Mouse (Mus musculus): ENCODE measurements around the gene Fmn2. TPM values are rescaled to one million over a fixed set of nuclear protein-coding genes. Genes with fewer than 3 reads are reported as not detected.

Fmn2 gene
- total RNA-seq, 4 experiments from 2014 or later = 5.9 to 6.7 (median 6.5) TPM

DNA sequence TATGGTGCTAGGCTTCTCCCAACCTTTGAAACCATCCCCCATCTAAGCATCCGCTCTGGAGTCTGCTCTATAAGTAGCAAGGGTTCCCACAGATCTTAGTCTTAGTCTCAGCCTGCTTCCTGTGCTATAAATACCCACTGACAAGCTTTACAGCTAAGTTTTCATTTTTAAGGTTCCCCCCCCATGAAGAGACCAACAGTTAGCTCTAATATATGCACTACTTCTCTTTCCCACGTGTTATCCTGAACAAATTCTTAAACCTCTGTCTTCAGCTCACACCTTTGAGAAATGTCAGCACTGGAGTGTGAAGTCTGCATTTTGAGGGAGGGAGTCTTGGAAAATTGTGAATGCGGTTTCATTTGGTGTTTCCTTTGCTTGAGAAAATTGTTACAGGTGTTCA lies 56.2 kb downstream of the Fmn2 start:
- DNase-seq = no peak

DNA sequence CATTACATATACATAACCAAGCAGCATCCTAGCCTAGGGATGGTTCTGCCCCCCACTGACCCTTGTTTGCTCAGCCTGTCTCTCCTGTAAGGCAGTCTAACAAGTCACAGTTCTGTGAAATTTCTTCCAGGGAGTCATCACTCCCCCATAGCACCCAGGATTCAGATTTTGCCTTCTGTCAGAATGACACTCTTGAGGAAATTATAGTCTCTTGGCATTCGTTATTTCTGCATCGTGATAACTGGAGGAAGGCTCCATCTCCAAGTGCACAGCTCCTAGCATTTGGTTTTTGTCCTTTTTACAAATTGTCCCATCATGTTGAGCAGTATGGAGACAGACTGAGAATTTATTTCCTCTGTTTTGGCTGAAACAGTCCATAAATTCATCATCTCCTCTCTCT lies 56.9 kb downstream of the Fmn2 start:
- DNase-seq = no peak

DNA sequence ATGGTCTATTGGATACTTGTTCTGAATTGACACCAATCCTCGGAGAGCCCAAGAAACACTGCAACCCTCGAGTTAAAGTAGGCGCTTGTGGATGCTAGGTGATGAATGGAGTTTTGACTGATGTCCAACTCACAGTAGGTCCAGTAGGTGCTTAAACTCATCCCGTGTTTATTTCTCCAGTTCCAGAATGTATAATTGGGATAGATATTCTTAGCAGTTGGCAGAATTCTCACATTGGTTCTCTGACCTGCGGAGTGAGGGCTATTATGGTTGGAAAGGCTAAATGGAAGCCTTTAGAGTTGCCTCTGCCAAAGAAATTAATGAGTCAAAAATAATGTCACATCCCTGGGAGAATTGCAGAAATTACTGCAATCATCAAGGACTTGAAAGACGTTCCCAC lies 62.9 kb downstream of the Fmn2 start:
- DNase-seq = no peak

DNA sequence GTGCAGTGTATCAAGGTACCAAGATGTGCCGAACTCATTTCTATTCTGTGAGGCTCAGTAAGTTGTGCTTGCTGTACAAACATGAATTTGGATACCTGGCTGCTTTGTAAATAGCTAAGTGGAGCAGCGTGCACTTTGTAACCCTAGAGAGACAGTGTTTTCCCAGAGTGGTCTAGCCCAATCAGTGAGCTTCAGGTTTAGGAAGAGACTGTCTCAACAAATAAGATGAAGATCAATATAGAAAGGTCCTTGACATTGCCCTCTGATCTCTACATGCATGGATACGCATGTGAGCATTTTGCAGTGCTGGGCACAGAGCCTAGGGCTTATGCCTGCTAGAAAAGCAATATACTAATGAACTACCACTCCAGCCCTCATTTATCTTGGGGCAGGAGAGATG lies 67.0 kb downstream of the Fmn2 start:
- DNase-seq = no peak

DNA sequence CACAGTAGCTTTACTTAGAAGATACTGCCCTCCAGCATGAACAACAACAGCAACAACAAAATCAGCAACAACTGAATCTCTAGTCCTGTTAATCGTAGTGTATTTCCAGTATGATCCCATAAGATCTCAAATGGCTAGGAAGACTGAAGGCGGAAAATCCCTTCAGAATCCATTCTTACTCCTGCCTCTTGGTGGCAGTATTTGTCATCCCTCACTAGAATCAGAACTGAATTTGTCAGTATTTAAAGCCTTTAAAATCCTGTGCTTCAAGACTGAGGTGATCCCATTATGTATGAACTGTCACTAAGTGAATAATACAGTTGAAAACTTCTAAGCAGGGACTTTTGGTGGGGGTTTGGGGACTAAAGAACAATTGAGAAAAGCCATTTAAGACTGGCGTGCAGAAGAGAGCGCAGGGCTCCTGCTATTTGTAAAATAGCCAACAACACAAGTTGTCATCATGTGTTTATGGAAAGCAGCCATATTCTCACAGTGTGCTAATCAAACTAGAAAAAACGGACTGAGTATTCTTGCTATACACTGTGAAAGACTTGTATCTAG lies 90.9 kb downstream of the Fmn2 start:
- no peak for DNase-seq

DNA sequence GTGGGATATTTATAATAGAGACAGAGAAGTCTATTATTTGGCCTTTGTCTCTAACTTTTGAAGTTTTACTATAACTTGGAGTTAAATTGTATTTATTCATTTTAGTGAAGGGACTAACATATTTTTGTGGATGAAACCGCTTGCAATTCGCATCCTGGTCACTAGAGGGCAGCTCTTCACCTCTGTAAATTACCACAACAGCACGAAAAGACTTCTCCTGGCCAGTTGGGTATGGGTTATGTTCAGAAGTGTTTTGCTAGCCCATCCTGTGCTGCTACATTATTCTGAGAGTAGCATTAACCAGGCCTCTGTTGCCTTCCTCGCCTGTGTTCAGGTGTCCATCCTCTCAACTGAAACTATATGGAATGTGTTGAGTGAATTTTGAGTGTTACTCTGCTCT lies 93.4 kb downstream of the Fmn2 start:
- peak; percentile 23 for DNase-seq

DNA sequence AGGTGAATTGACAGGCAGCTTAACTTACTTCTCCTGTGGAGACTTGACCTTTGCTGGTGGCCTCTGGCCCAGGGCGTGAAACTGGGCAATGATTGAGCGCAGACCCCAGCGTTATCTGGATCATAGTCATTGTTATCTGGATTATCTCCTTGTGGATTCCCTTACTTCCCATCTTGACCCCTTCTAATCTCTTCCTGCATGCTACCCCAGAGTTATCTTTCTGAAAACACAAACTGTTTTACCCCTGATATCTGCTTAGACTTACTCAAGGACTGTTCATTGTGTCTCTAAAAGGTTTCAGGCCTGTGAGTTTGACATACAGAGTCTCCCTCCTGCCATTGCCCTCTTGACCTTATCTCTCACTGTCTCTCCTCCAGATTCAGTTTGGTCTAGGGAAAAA lies 95.9 kb downstream of the Fmn2 start:
- no peak for DNase-seq

DNA sequence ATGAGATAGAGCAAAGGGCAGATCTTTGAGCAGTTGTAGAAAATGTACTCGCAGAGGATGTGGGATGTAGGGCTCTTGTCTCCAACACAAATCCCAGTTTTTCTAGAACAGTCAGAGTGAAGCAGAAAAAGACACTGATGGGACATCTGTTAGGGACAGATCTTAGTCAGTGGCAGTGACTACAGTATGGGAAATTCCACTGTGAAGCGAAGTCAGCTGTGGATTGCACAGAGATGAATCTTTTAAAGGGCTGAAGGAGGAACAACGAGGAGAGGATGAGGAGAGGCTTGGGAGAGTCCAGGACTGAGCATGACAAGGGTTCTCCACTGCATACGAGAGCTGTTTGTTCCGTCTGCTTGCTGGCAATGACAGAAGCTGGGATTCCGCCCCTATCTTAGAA lies 96.6 kb downstream of the Fmn2 start:
- no peak for DNase-seq

DNA sequence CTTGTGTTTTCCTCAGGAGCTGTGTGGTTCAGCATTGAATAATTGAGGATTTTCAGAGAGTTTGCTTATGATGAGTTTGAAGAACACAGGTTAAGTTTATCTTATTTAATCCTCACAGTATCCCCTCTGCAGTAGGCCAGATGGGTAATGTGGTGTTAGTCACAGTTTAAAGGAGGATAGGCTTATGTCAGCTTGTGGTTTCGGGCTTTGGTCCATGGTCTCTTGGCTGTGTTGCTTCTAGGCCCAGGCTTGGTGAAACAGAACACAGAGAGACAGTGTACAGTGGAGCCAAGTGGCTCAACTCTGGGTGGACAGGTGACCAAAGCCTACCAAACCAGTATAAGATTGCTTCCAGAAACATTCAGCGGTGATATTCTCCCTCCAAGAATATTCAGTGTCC lies 98.4 kb downstream of the Fmn2 start:
- no peak for DNase-seq

DNA sequence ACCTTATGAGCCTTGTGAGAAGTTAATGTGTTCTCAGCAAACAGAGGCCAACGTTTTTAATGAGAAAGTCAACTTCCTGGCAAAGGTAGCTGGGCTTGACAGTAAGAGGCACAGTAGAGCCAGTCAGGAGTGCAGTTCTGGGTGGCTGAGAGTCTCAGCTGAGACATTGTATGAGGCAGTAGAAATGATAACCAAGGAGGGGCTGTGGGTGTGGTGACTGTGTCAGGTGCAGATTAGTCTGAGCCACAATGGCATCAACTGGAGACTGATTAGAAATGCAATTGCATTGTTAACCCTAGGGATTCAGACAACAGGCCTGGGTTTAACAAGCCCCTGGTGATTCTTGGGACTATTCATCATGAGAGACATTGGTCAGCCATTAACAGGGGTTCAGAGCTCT lies 99.0 kb downstream of the Fmn2 start:
- DNase-seq = no peak

DNA sequence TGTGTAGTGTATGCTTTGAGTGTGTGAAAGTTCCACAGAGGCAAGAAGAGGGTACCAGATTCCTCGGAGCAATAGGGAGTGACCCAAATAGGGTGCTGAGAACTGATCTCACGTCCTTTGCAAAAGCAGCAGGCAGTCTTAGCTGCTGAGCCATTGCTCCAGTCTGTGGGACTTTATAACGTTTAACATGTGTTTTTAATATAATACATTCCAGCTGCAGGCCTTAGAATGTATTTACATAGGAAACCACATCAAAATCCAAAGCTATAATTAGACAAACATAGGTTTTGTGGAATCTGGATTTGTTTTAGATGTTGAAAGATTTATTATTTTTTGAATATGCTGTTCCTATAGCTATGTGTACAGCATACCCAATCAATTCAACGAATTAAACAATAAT lies 115.7 kb downstream of the Fmn2 start:
- DNase-seq = no peak

DNA sequence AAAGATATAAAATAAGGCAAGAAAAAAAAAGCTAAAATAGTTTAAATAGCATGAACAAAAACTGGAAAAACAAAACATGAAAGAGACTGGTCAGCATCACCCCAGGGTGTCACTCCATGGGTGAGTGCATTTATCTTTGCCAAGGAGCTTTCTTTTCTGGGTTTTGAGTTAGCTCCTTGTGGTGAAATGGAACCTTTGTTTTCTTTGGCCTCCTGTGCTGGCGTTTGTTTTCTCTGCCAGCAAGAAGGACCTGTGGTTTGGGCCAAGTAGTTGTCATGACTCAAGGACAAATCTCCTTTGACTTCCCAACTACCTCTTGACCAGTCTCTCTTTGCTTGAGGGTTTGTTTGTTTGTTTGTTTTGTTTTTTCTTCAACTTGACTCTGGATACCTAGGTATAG lies 119.9 kb downstream of the Fmn2 start:
- DNase-seq = no peak

DNA sequence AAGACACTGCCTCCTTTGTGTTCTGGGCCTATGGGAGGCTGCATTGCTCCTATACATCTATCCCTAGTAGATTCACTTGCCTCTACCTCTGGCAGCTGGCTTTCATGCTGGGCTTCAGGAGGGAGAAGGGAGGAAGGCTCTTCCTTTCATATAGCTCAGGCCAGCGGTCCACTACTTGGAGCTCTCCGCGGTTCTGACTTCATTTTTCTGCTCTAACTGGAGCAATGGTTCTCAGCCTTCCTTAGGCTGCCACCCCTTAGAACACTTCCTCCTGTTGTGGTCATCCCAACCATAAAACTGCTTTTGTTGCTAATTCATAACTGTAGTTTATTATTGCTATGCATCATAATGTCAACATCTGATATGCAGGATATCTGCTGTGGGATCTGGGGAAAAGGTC lies 121.4 kb downstream of the Fmn2 start:
- DNase-seq = no peak

DNA sequence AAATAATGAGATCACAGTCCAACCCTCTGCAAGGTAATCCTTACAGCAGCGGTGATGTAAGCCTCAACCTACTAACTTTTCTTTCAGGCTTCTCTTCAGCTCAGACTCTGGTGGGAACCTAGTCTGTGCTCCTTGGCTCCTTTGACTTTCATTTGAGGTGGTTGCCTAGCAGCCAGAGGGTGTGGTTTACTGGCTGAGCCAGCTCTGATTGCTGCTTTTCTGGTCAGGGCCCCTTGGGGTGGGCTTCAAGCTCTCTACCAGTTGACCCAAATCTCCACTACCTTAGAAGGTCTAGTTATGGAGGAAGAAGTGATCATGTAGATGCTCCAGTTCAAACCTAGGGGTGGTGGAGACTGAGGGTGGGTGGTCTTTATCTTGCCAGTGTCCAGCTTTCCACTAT lies 128.4 kb downstream of the Fmn2 start:
- DNase-seq = no peak

DNA sequence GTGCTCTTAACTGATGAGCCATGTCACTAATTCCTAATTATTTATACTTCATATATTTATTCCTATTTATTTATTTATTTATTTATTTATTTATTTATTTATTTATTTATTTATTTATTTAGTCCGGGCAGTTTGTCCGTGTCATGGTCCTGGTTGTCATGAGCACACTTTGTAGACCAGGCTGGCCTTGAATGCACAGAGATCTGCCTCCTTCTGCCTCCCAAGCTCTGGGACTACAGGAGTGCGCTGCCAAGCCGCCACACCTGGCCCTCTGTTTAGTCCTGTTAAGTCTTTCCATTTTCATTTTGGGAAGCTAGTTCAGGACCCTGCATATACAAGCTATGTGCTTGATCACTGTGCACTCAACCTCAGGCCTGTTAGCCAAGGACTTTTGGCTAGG lies 134.7 kb downstream of the Fmn2 start:
- DNase-seq = no peak

DNA sequence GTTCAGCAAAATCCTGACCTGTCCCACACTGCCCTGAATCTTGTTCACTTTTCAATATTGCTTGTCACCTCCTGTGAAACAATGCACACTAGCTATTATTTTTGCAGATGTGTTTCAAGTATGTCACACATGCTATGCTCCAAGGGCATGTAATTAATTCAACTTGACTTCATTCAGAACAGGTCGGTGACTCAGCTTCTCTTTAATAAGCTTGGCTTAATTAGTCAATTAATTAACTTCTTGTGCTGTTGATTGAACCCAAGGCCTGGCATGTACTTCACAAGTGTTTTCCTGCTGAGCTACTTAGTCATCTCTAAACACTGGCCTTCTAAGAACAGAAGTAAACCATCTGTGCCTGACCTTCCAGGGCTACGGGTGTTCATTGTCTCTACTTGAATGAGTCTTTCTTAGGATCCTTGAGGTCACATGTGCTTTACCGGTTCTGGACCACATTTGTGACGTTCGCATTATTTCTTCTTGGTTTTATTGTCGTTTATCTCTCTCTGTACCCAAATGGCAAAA lies 136.0 kb downstream of the Fmn2 start:
- no peak for DNase-seq

DNA sequence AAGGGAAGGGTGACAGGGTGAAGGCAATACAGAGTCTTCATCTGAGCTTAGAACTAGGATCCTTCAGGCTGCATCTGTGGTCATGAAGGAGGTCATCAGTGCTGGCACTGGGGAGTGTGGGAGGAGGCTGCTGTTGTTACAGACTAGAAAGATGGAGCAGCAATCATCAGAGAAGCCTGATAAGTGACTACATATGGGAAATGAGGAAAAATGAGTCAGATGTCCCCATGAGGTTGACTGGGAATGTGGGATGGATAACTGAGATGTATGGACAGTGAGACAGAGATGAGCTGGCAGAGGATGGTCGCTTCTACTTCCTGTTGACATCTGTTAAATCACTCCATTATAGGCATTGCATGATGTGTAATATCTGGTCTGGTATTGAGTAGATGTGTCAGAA lies 139.3 kb downstream of the Fmn2 start:
- DNase-seq = no peak

DNA sequence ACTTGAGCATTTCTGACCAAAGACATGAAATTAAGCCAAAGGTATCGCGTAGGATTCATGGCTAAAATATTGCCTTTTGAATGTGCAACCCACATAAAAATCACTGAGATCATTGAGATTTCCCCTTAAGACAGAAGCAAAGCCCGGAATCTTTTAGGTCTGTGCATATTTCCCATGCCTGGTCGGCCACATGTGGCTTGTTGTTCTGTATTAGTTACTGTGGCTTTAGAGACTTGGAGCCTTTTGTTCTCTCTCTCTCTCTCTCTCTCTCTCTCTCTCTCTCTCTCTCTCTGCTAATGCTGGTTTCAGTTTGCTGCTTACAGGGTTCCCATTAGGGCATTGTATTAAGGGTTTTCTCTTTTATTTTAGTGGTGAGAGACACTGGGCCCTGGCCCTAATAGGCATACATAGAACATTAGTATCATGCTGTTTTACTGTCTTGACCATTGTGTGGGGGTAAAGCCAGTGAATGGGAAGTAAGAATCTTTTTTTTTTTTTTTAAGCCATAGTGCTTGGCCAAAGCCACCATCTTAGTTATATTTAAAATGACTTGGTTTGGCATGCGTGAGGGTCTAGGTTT lies 141.9 kb downstream of the Fmn2 start:
- DNase-seq = no peak

DNA sequence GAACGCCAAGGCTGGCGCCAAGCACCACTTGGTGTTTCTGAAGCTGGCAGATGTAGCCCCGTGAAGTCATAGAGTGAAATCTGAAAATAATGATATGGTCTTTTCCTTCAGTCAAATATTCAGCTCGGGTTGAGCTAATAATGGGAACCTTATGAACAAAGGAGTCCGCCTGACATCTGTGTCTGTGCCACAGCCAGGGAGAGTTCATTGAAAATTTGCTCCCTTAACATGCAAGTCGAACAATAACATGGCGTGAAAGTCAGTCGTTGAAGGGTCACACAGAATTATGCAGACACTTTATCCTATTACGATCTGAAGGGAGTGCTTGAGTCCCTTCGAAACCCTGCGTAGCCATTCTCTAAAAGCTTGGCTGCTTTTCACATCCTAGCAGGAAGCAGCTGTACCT lies 147.8 kb downstream of the Fmn2 start:
- DNase-seq = no peak

DNA sequence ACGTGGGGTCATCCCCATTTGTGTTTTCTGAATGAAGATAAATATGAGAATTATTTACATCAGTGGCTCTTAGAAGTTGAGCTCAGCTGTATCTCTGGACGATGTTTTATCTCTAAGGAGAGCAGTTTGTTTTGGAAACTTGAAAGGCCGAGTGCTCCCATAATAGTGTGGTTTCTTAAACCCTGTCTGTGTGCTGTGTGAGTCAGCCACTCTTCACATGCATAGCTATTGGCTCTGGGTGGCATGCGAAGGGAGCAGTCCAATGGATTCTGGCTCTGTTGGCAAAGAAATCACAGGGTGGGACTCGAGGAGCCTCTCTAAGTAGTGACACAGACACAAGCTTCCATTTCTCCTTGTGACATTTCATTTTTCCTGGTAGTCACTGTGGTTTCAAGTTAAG lies 152.9 kb downstream of the Fmn2 start:
- no peak for DNase-seq

DNA sequence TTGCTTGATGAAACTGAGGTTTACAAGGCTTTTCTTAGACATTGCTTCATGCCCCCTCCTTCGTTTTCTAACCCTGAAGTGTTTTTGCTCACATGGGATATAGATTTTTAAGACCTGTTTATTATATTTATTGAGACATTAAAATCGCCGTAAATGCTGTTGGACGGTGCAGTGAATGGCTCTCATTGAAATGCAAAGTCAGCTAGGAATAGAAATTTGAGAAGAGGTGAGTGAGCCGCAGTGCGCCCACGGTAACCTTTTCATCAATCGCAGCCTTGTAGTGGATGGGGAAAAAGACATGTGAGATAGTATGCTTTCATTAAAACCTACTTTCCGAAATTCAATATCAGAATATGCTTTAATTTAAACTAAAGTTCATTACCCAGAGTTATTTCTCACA lies 153.7 kb downstream of the Fmn2 start:
- DNase-seq = no peak

DNA sequence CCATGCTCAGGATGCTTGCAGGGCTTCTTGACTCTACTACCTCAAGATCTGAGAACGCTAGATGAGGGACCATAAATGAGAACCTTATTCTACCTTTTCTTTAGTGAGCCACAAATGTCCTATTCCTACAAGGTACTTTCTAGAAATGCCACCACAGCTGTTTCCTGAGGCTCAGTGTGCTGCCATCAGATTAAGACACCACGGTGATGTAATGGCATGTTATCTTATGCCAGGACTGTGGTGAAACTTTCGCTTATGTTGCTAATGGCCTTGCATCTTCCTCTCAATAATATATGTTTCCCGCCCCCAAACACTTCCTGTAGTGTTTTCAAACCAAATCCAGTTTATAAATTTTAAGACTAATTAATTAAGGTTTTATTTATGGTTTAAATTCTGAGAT lies 154.9 kb downstream of the Fmn2 start:
- no peak for DNase-seq

DNA sequence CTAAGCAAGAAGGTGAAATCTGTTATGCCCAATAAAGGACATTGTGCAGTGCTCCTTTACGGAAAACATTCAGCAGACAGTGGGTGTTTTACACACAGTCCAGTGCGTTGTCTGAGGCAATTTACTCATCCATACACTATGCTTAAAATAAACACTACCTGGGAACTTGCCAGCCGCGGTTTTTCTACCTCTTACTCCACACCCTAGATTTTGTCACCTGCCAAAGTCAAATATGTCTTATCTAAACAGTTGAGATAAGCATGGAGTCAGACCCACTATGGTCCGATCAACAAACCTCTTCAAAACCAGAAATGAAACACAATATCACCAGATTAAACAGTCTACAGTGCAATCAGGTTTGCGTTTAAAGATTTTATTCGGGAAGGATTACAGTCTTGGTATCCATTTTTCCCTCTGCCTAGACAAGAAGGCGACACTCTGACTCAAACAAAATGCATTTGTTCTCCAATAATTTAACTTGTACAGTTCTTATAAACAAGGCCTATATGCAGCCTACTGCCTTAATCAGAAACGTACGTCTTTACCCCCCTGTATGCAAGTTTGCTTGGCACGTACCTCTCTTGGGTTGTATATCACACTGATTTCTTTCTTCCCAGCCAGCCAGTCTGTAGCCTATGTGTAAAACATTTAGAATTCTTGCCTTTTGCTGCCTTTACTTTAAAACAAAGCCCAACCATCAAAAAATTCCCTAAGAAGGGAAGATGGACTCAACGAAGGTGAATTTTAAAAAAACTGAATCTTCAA lies 158.0 kb downstream of the Fmn2 start:
- DNase-seq = no peak

DNA sequence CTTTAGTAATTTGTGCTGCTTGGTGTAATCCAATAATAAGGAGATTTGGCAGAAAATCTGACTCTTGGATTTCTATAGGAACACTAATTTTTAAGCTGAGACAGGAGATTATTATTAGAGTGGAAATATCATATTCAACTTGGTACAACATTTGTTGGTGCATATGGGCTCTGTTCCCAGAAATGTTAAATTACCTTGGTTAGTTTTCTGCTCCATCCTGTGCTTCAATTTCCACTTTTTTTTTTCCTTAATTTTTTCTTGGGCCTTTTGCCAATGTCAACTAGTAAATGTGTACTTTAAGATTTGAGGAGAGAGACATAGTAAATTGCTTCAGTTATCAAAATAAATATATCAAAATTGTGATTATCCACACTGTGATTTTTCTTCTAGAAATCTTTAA lies 163.5 kb downstream of the Fmn2 start:
- DNase-seq = no peak
